Mouse (Mus musculus): ENCODE results near the gene Ripor3. TPM values are rescaled to one million over a fixed set of nuclear protein-coding genes. Genes with fewer than 3 reads are reported as not detected.

Ripor3 gene
- total RNA-seq, 2 experiments from 2014 or later: 0.91 to 0.97 TPM

GRCm38 (mm10) chr2:167959384-167959911 lies 51.0 kb downstream of the Ripor3 start:
- intact Hi-C loops (cut with DNase I): no loop called here
- DNase-seq: no peak

GRCm38 (mm10) chr2:167958843-167959242 lies 51.6 kb downstream of the Ripor3 start:
- intact Hi-C loops (cut with DNase I): no loop called here
- peak; percentile 88 to 90 for DNase-seq

GRCm38 (mm10) chr2:167958082-167958788 lies 52.2 kb downstream of the Ripor3 start:
- peak; percentile 53 to 60 for DNase-seq

GRCm38 (mm10) chr2:167957539-167957938 lies 52.9 kb downstream of the Ripor3 start:
- DNase-seq: no peak
- intact Hi-C loops (cut with DNase I): no loop called here

More at GRCm38 (mm10) chr2:167958082-167958788, 52.2 kb downstream of the Ripor3 start:
- intact Hi-C loops (cut with DNase I): no loop called here

GRCm38 (mm10) chr2:167954928-167955327 lies 55.5 kb downstream of the Ripor3 start:
- no peak for DNase-seq
- intact Hi-C loops (cut with DNase I): no loop called here

- DNase-seq: no peak
- intact Hi-C loops (cut with DNase I): no loop called here
Observed at GRCm38 (mm10) chr2:167953819-167954218, 56.6 kb downstream of the Ripor3 start.

- no peak for DNase-seq
- intact Hi-C loops (cut with DNase I): no loop called here
Observed at GRCm38 (mm10) chr2:167951301-167952211, 58.9 kb downstream of the Ripor3 start.

GRCm38 (mm10) chr2:167950681-167951080 lies 59.7 kb downstream of the Ripor3 start:
- intact Hi-C loops (cut with DNase I): no loop called here
- DNase-seq: no peak

- intact Hi-C loops (cut with DNase I): no loop called here
- DNase-seq: no peak
Observed at GRCm38 (mm10) chr2:167949808-167950207, 60.6 kb downstream of the Ripor3 start.

- intact Hi-C loops (cut with DNase I): no loop called here
- DNase-seq: peak in 1 of 2 experiments; percentile 38
Observed at GRCm38 (mm10) chr2:167949250-167949649, 61.2 kb downstream of the Ripor3 start.

- intact Hi-C loops (cut with DNase I): no loop called here
- no peak for DNase-seq
Observed at GRCm38 (mm10) chr2:167948557-167948956, 61.9 kb downstream of the Ripor3 start.

- intact Hi-C loops (cut with DNase I): no loop called here
- no peak for DNase-seq
Observed at GRCm38 (mm10) chr2:167948047-167948446, 62.4 kb downstream of the Ripor3 start.

- DNase-seq: no peak
- intact Hi-C loops (cut with DNase I): no loop called here
Observed at GRCm38 (mm10) chr2:167947251-167947650, 63.2 kb downstream of the Ripor3 start.

GRCm38 (mm10) chr2:167945451-167945850 lies 65.0 kb downstream of the Ripor3 start:
- intact Hi-C loops (cut with DNase I): no loop called here
- no peak for DNase-seq

GRCm38 (mm10) chr2:167944193-167944592 lies 66.2 kb downstream of the Ripor3 start:
- intact Hi-C loops (cut with DNase I): no loop called here

GRCm38 (mm10) chr2:167942926-167943633 lies 67.3 kb downstream of the Ripor3 start:
- DNase-seq: peak; percentile 63 to 66
- intact Hi-C loops (cut with DNase I): no loop called here

More at GRCm38 (mm10) chr2:167944193-167944592, 66.2 kb downstream of the Ripor3 start:
- DNase-seq: no peak

- intact Hi-C loops (cut with DNase I): no loop called here
- DNase-seq: peak; percentile 85
Observed at GRCm38 (mm10) chr2:167942199-167942925, 68.1 kb downstream of the Ripor3 start.

GRCm38 (mm10) chr2:167941745-167942176 lies 68.7 kb downstream of the Ripor3 start:
- DNase-seq: no peak
- intact Hi-C loops (cut with DNase I): no loop called here

GRCm38 (mm10) chr2:167941320-167941719 lies 69.1 kb downstream of the Ripor3 start:
- DNase-seq: no peak
- intact Hi-C loops (cut with DNase I): no loop called here

- intact Hi-C loops (cut with DNase I): no loop called here
Observed at GRCm38 (mm10) chr2:167940636-167941035, 69.8 kb downstream of the Ripor3 start.

More at GRCm38 (mm10) chr2:167940636-167941035, 69.8 kb downstream of the Ripor3 start:
- DNase-seq: no peak
